Mouse (Mus musculus): ENCODE measurements around the gene Cdkn3. TPM values are rescaled to one million over a fixed set of nuclear protein-coding genes. Genes with fewer than 3 reads are reported as not detected.
"Not testable (repeated sequence)": the region's sequence is repeated elsewhere in the genome, so short reads cannot be mapped to it uniquely, and the experiment has no call there.

The Cdkn3 gene
- polyA plus RNA-seq, 1 experiment from 2014 or later: 51.4 TPM

GRCm38 (mm10) chr14:46819961-46820360 lies 59.6 kb downstream of the Cdkn3 start:
- peaks cover 24% of the 10 kb centered on the region for H3K36me3 ChIP-seq
- not testable (repeated sequence) for H3K4me3 ChIP-seq; H3K27ac ChIP-seq (replicated peaks); H3K9me3 ChIP-seq (replicated peaks); DNase-seq (ENCODE audit: low spot score)
- H3K27me3 ChIP-seq (ENCODE audit: low read depth, poor library complexity, severe bottlenecking): peaks cover 18% of the 10 kb centered on the region
- H3K4me1 ChIP-seq: peaks cover 14% of the 10 kb centered on the region
- WGBS: 95% methylated on average over 5 of the region's 6 CpGs

Other genes with a start within 250 kb of the Cdkn3 start
- 208 and 222 TPM in 2 replicates for gene Cnih1, start 27.9 kb downstream of the Cdkn3 start, polyA plus RNA-seq (2016; fragmentation: Nextera tagmentation; extraction: Ambion mirVana)
- 97.0 and 101 TPM in 2 replicates for gene Gmfb, start 61.7 kb downstream of the Cdkn3 start, polyA plus RNA-seq (2016; fragmentation: Nextera tagmentation; extraction: Ambion mirVana)
- gene Cgrrf1, start 71.6 kb downstream of the Cdkn3 start, polyA plus RNA-seq (2016; fragmentation: Nextera tagmentation; extraction: Ambion mirVana): 36.4 and 37.6 TPM in 2 replicates
- gene Samd4, start 122.3 kb downstream of the Cdkn3 start, polyA plus RNA-seq (2016; fragmentation: Nextera tagmentation; extraction: Ambion mirVana): 3.3 and 3.8 TPM in 2 replicates